Mouse (Mus musculus): ENCODE data around the gene Fam57a. TPM values are rescaled to one million over a fixed set of nuclear protein-coding genes. Genes with fewer than 3 reads are reported as not detected.
"Not testable (repeated sequence)": the region's sequence is repeated elsewhere in the genome, so short reads cannot be mapped to it uniquely, and the experiment has no call there.

The Fam57a gene
- polyA plus RNA-seq, 1 experiment = 20.8 TPM

DNA sequence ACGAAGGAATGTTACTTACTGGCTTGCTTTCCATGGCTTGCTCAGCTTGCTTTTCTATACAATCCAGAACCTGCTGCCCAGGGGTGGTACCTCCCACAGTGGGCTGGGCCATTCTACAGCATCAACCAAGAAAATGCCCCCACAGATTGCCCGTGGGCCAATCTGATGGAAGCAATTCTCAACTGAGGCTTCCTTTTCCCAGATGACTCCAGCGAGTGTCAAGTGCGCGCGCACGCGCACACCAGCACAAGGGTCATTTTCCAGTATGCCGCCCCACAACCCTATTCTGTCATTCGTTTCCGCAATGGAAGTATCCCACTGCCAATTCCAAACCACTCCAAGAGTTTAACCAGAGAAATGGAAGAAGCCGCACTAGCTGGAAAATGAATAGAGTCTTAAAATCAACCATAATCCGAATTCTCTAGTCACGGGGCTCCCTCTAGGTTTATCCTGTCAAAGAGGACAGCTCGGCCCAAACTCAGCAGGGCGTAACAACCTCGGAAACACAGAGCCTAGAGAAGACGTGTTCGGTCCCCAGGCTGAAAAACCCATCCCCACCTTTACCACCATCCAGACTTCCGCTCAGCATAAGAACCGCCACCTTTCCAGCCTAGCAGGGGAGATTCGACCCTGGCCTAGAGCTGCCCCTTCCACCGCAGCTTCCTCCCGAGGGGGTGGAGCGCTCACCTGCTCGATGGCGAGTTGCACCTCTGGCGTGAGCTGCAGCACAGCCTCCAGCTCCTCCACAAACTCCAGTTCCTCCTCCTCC, 561 bp upstream of the Fam57a start:
- Histone ChIP-seq H3K27ac (ENCODE audit: insufficient read depth, low read length) (no peak overlapping the region), H3K4me1 (ENCODE audit: control insufficient read depth, insufficient read depth, low read length) (no peaks in the 10 kb centered on the region), H3K4me3 (ENCODE audit: insufficient read depth, low read length) (peak overlapping the region; percentile 78)
- no peak for TF ChIP-seq CTCF (IDR thresholded peaks at IDR 0.05; ENCODE audit: borderline replicate concordance, insufficient read depth, low read length)
- TF ChIP-seq POLR2A (IDR thresholded peaks at IDR 0.05; ENCODE audit: low read depth, low read length) = no peak

DNA sequence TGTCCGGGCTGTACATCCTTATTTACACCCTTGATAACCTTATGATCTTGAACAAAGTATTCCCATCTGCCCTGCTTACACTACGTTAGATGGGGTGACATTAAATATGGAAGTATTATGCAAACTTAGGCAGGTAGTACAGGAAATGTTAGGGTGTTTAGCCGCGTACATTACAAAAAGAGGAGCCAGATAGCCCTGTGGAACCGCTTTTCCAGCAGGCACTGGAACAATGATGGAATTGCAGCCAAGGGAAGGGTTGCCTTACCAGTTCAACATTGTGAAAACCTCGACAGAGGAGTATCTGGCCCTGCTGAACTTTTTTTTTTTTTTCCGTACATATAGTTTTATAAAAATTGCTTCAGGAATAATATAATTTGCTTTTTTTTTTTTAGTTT, 672 bp downstream of the Fam57a start:
- peak overlapping the region; percentile 78 for H3K4me3 ChIP-seq (ENCODE audit: insufficient read depth, low read length)
- H3K4me1 ChIP-seq (ENCODE audit: control insufficient read depth, insufficient read depth, low read length) = no peaks in the 10 kb centered on the region
- H3K27ac ChIP-seq (ENCODE audit: insufficient read depth, low read length) = no peak overlapping the region
- TF ChIP-seq POLR2A (IDR thresholded peaks at IDR 0.05; ENCODE audit: low read depth, low read length) = no peak
- TF ChIP-seq CTCF (IDR thresholded peaks at IDR 0.05; ENCODE audit: borderline replicate concordance, insufficient read depth, low read length) = no peak

DNA sequence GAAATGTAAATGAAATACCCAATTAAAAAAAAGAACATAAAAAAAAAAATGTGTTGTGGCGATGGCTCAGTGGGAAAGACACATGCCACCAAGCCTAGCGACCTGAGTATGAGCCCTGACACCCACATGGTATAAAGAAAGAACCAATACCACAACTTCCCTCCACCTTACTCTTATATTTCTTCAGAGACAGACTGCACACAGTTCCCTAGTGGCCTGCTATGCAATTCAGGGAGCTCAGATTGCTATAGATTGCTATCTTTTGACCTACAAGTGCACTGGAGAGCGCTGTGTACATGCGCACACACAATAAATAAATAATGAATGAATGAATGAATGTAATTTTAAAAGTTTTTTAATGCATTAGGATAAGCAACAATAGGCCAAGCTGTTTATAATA, 4.3 kb downstream of the Fam57a start:
- no peak for TF ChIP-seq CTCF (IDR thresholded peaks at IDR 0.05; ENCODE audit: borderline replicate concordance, insufficient read depth, low read length)
- TF ChIP-seq POLR2A (IDR thresholded peaks at IDR 0.05; ENCODE audit: low read depth, low read length) = no peak
- no peaks in the 10 kb centered on the region for H3K4me1 ChIP-seq (ENCODE audit: control insufficient read depth, insufficient read depth, low read length)
- H3K27ac ChIP-seq (ENCODE audit: insufficient read depth, low read length) = no peak overlapping the region
- no peak overlapping the region for H3K4me3 ChIP-seq (ENCODE audit: insufficient read depth, low read length)

DNA sequence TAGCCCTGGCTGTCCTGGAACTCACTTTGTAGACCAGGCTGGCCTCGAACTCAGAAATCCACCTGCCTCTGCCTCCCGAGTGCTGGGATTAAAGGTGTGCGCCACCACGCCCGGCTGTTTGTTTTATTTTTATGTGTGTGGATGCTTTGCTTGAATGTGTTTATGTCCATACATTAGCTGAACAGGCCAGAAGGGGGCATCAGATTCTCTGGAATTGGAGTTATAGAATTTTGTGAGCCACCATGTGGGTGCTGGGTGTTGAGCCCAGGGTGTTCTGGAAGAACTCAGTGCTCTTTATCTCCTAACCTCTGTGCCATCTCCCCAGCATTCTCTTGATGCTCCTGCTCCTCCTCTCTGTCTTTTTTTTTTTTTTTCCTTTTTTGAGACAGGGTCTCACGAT, 7.4 kb downstream of the Fam57a start:
- Histone ChIP-seq H3K27ac (ENCODE audit: insufficient read depth, low read length) (no peak overlapping the region), H3K4me1 (ENCODE audit: control insufficient read depth, insufficient read depth, low read length) (no peaks in the 10 kb centered on the region), H3K4me3 (ENCODE audit: insufficient read depth, low read length) (no peak overlapping the region)
- TF ChIP-seq CTCF (IDR thresholded peaks at IDR 0.05; ENCODE audit: borderline replicate concordance, insufficient read depth, low read length) = no peak
- TF ChIP-seq POLR2A (IDR thresholded peaks at IDR 0.05; ENCODE audit: low read depth, low read length) = no peak

DNA sequence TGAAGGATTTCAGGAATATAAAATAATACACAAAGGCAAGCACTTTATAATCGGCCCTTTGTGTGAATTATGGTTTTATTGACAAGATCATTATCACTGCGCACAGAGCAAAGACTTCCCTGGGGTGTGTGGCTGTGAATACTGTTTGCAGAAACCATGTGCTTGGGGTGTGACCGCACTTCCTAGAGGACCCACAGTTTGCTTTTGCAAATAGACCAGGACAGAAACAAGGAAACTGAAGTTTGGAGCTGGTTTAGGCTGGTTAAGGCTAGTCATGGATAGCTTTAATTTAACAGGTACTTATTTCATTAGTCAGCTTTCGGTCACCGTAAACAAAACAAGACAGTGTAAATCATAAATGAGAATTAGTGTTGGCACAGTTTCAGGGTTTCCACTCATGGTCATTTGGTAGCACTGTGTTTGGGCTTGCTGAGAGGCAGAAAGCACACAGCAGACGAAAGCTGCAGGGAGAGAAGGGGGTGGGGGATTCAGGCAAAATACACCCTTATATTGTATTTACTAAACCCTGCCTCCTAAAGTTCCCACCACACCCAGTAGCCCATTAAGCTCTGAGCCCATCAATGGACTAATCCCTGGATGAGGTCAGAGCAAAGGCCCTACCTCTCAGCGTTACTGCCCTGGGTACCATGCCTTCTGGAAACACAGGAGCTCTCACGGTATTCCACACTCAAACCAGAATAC, 17.0 kb downstream of the Fam57a start:
- Histone ChIP-seq H3K4me3 (ENCODE audit: insufficient read depth, low read length) (no peak overlapping the region), H3K4me1 (ENCODE audit: control insufficient read depth, insufficient read depth, low read length) (no peaks in the 10 kb centered on the region), H3K27ac (ENCODE audit: insufficient read depth, low read length) (no peak overlapping the region)
- TF ChIP-seq POLR2A (IDR thresholded peaks at IDR 0.05; ENCODE audit: low read depth, low read length) (no peak), CTCF (IDR thresholded peaks at IDR 0.05; ENCODE audit: borderline replicate concordance, insufficient read depth, low read length) (no peak)

DNA sequence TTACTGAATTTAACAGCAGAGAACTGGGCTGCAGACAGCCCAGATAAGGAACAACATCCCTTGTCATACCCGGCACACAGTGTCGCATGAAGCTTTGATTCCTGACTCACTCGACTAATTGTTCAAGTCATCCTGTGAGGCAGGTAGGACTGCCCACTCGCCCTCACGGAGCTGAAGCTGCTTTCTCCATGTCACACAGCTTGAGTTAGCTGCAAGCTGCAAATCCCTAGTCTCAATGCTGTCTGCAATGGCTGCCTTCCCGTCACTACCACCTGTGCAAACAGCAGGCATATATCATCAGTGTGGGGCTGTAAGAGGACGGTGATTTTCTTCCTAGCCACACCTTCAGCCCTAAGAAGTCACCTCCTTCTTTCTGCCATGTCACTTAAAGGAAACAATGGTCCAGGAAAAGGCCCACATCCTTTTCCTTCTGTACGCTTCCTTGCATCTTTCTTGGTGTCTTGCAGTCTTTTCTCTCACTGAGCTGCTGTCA, 17.6 kb downstream of the Fam57a start:
- TF ChIP-seq CTCF (IDR thresholded peaks at IDR 0.05; ENCODE audit: borderline replicate concordance, insufficient read depth, low read length) (no peak), POLR2A (IDR thresholded peaks at IDR 0.05; ENCODE audit: low read depth, low read length) (no peak)
- Histone ChIP-seq H3K27ac (ENCODE audit: insufficient read depth, low read length) (no peak overlapping the region), H3K4me3 (ENCODE audit: insufficient read depth, low read length) (no peak overlapping the region), H3K4me1 (ENCODE audit: control insufficient read depth, insufficient read depth, low read length) (no peaks in the 10 kb centered on the region)

DNA sequence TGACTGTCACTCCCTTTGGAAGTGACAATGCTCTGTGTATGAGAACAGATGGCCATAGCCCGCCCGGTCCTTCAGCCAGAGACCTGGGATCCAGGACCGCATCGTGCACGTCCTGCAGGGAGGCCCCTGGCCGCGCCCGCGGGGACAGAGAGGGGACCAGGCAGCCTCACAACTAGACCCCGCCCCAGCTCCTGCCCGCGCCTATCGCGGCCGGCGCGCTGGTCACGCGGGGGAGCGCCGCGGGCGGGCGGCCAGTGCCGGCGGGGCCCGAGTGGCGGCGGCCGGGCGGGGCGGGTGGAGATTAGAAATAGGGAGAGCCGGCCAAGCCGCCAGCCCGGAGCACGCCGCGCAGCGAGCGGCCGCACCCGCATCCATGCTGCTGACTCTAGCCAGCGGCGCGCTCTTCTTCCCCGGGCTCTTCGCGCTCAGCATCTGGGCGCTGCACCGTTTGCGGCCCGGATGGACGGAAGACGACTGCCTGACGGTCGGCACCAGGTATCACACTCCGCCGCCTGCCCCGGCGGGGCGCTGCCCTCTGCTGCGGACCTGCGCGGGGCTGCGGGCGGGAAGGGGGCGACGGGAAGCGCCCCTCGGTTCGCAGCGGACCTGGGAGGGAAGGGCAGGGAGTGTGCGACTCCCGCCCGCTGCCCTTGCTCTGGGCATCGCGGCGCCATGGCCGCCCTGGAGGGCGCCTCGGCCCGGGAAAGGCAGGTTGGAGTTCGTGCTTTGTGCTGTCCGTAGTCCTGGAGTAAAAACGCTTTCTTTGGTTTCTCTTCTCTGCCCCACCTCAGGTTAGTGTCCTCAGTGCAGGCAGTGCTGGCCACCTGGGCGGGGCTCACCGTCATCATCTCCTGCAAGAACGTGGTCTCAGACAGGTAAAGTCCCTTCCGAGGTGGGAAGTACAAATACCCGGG, 22.5 kb downstream of the Fam57a start:
- peak; percentile 97 for TF ChIP-seq POLR2A (IDR thresholded peaks at IDR 0.05; ENCODE audit: low read depth, low read length)
- no peak for TF ChIP-seq CTCF (IDR thresholded peaks at IDR 0.05; ENCODE audit: borderline replicate concordance, insufficient read depth, low read length)
- no peaks in the 10 kb centered on the region for H3K4me1 ChIP-seq (ENCODE audit: control insufficient read depth, insufficient read depth, low read length)
- peak overlapping the region; percentile 68 for H3K4me3 ChIP-seq (ENCODE audit: insufficient read depth, low read length)
- no peak overlapping the region for H3K27ac ChIP-seq (ENCODE audit: insufficient read depth, low read length)

DNA sequence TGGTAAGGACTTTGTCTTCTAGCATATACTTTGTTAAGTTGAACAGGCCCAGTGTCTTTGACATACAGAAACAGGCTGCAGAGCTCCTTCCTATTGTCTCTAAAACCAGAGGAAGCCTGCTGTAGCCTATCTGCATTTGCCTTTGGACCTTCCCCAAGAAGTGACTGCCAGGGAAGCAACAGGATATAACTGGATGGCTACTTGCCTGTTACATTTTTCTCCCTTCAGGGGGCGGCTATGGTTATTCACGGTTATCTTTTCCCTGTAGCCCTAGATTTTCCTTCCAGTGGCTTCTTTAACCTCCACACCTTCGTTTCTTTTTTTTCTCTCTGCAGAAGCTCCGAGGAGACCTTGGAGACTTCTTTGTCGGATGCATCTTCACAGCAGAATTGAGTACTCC, 27.3 kb downstream of the Fam57a start:
- TF ChIP-seq POLR2A (IDR thresholded peaks at IDR 0.05; ENCODE audit: low read depth, low read length) = no peak
- no peak for TF ChIP-seq CTCF (IDR thresholded peaks at IDR 0.05; ENCODE audit: borderline replicate concordance, insufficient read depth, low read length)
- no peak overlapping the region for H3K27ac ChIP-seq (ENCODE audit: insufficient read depth, low read length)
- H3K4me1 ChIP-seq (ENCODE audit: control insufficient read depth, insufficient read depth, low read length) = no peaks in the 10 kb centered on the region
- no peak overlapping the region for H3K4me3 ChIP-seq (ENCODE audit: insufficient read depth, low read length)

DNA sequence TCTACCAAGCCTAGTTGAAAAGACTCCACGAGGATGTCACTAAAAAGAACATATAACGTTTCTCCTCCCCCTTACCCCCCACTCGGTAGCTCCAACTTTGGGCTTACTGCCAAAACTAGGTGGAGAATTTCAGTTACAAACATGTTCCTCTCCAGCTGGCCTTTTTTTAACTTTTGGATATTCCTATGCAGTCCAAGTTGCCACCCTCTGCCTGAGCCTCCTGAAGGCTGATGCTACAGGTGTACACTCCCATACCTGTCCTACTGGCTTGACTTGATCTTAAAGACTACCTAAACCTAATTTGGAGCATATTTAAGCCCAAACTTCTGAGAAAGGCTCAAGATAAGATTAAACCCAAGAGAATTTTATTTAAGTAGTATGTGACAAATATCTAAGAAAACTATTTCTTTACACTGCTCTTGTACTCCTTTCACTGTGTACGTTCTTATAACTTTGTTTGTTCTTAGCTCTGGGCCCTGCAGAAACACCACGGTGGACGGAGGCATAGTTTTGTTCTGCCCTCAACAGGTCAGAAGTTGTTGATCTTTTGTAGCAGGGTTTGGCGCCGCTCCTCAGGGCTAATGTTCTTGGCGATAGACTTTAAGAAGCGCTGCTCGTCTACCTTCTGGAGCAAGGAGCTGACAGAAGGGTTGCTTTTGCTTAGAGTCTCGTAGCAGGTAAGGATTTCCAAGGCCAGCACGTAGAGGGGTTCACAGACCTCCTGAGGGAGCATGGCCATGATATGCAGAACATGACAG, 30.9 kb downstream of the Fam57a start:
- TF ChIP-seq CTCF (IDR thresholded peaks at IDR 0.05; ENCODE audit: borderline replicate concordance, insufficient read depth, low read length) (no peak), POLR2A (IDR thresholded peaks at IDR 0.05; ENCODE audit: low read depth, low read length) (no peak)
- Histone ChIP-seq H3K4me1 (ENCODE audit: control insufficient read depth, insufficient read depth, low read length) (no peaks in the 10 kb centered on the region), H3K27ac (ENCODE audit: insufficient read depth, low read length) (no peak overlapping the region), H3K4me3 (ENCODE audit: insufficient read depth, low read length) (no peak overlapping the region)

DNA sequence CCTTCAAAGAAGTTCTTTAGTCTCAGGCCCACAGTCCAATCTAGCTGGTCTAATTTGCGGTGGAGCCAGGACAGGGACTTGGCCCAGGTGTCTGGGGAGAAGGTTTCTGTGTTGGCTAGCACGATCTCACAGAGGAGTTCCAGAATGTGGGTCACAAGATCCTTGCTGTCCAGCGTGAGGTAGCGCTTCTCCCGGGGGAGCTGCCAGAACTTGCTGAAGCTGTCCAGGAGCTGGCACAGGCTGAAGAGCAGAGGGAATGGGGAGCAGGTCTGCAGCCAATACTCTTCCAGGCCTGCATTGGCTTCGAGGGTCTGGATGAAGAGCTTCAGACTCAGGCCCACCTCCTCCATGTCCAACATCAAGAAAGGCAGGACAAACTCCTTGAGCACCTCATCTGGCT, 32.1 kb downstream of the Fam57a start:
- not testable (repeated sequence) for H3K4me3 ChIP-seq (ENCODE audit: insufficient read depth, low read length); H3K27ac ChIP-seq (ENCODE audit: insufficient read depth, low read length); H3K4me1 ChIP-seq (ENCODE audit: control insufficient read depth, insufficient read depth, low read length)
